Mouse (Mus musculus) heart, embryonic 10.5 days (tissue): ENCODE data around the gene A430078G23Rik. TPM values are rescaled to one million over a fixed set of nuclear protein-coding genes. Genes with fewer than 3 reads are reported as not detected.
"Not testable (repeated sequence)": the region's sequence is repeated elsewhere in the genome, so short reads cannot be mapped to it uniquely, and the experiment has no call there.

Experiments used
- DNase-seq: peaks from one replicate; pipeline ENCODE4 v3.0.0-alpha.2; 2017; ENCODE audit warnings: low spot score
- H3K27ac ChIP-seq: fragments of 300-500 bp; sonication (generic); 2 replicates; pipeline ENCODE4 v1.5.1; 2016; ENCODE audit warnings: mild to moderate bottlenecking
- H3K27me3 ChIP-seq: fragments of 300-500 bp; sonication (generic); 2 replicates; pipeline ENCODE4 v1.6.1; 2016; ENCODE audit warnings: mild to moderate bottlenecking; ENCODE audit not compliant: poor library complexity, insufficient read depth, severe bottlenecking
- H3K36me3 ChIP-seq: fragments of 300-500 bp; sonication (generic); 2 replicates; pipeline ENCODE4 v1.6.1; 2016; ENCODE audit warnings: mild to moderate bottlenecking, moderate library complexity
- H3K4me1 ChIP-seq: fragments of 300-500 bp; sonication (generic); 2 replicates; pipeline ENCODE4 v1.6.1; 2016; ENCODE audit warnings: mild to moderate bottlenecking
- H3K4me3 ChIP-seq: fragments of 300-500 bp; sonication (generic); 2 replicates; pipeline ENCODE4 v1.5.1; 2016; ENCODE audit warnings: mild to moderate bottlenecking, moderate library complexity
- H3K9me3 ChIP-seq: fragments of 300-500 bp; sonication (generic); 2 replicates; pipeline ENCODE4 v1.6.1; 2016; ENCODE audit warnings: mild to moderate bottlenecking, moderate library complexity
- WGBS: fragments of 180-500 bp; shearing (Covaris S2); methylation state at CpG from one replicate; pipeline ENCODE4 v1.1.7; 2016; 5-methylcytosine and 5-hydroxymethylcytosine counted together
- polyA plus RNA-seq: library from polyadenylated mRNA; unstranded; fragments of >200 nt; fragmentation: Nextera tagmentation; extraction: Ambion mirVana; gene quantifications from 2 replicates; pipeline ENCODE4 v1.2.1, GENCODE M21; 2016

Gene A430078G23Rik
- polyA plus RNA-seq, 1 experiment from 2014 or later, result 0.24 TPM

- 69% methylated on average over 2 of the region's 2 CpGs for WGBS
- no peaks in the 10 kb centered on the region for H3K27me3 ChIP-seq
- no peak overlapping the region for H3K4me3 ChIP-seq
- no peaks in the 10 kb centered on the region for H3K9me3 ChIP-seq
- no peaks in the 10 kb centered on the region for H3K4me1 ChIP-seq
- H3K36me3 ChIP-seq, result no peaks in the 10 kb centered on the region
- DNase-seq, result no peak
- H3K27ac ChIP-seq, result no peak overlapping the region
Observed at GRCm38 (mm10) chr8:3331692-3332091, 21.5 kb upstream of the A430078G23Rik start.

GRCm38 (mm10) chr8:3335881-3336280 is 17.3 kb upstream of the A430078G23Rik start:
- Histone ChIP-seq H3K4me3 (no peak overlapping the region), H3K27me3 (no peaks in the 10 kb centered on the region), H3K27ac (no peak overlapping the region), H3K36me3 (no peaks in the 10 kb centered on the region), H3K4me1 (no peaks in the 10 kb centered on the region), H3K9me3 (no peaks in the 10 kb centered on the region)
- no peak for DNase-seq
- 72% methylated on average over 1 of the region's 1 CpGs for WGBS

- Histone ChIP-seq H3K36me3 (no peaks in the 10 kb centered on the region), H3K4me3 (no peak overlapping the region), H3K4me1 (no peaks in the 10 kb centered on the region), H3K27me3 (no peaks in the 10 kb centered on the region), H3K9me3 (no peaks in the 10 kb centered on the region), H3K27ac (no peak overlapping the region)
- 66% methylated on average over 9 of the region's 9 CpGs for WGBS
- DNase-seq, result peak; percentile 75
Observed at GRCm38 (mm10) chr8:3336658-3337524, 16.3 kb upstream of the A430078G23Rik start.

- not testable (repeated sequence) for DNase-seq, H3K9me3 ChIP-seq, H3K27me3 ChIP-seq, H3K4me3 ChIP-seq, H3K27ac ChIP-seq, H3K36me3 ChIP-seq, H3K4me1 ChIP-seq
- WGBS, result 88% methylated on average over 3 of the region's 3 CpGs
Observed at GRCm38 (mm10) chr8:3337525-3337824, 15.7 kb upstream of the A430078G23Rik start.

GRCm38 (mm10) chr8:3337971-3338370 is 15.2 kb upstream of the A430078G23Rik start:
- no peaks in the 10 kb centered on the region for H3K4me1 ChIP-seq
- no peaks in the 10 kb centered on the region for H3K36me3 ChIP-seq
- H3K4me3 ChIP-seq, result no peak overlapping the region
- no peak overlapping the region for H3K27ac ChIP-seq
- no peak for DNase-seq
- no peaks in the 10 kb centered on the region for H3K9me3 ChIP-seq
- no peaks in the 10 kb centered on the region for H3K27me3 ChIP-seq
- WGBS, result 88% methylated on average over 11 of the region's 11 CpGs

GRCm38 (mm10) chr8:3340711-3341110 is 12.5 kb upstream of the A430078G23Rik start:
- H3K4me3 ChIP-seq, H3K4me1 ChIP-seq, H3K9me3 ChIP-seq, H3K27me3 ChIP-seq, DNase-seq, H3K27ac ChIP-seq, H3K36me3 ChIP-seq: not testable (repeated sequence)
- WGBS, result 87% methylated on average over 3 of the region's 3 CpGs

GRCm38 (mm10) chr8:3345337-3345736 is 7.9 kb upstream of the A430078G23Rik start:
- Histone ChIP-seq H3K4me1 (no peaks in the 10 kb centered on the region), H3K36me3 (no peaks in the 10 kb centered on the region), H3K4me3 (no peak overlapping the region), H3K27me3 (no peaks in the 10 kb centered on the region), H3K9me3 (no peaks in the 10 kb centered on the region), H3K27ac (no peak overlapping the region)
- WGBS, result 95% methylated on average over 6 of the region's 6 CpGs
- no peak for DNase-seq

- Histone ChIP-seq H3K36me3 (no peaks in the 10 kb centered on the region), H3K27me3 (no peaks in the 10 kb centered on the region), H3K4me3 (no peak overlapping the region), H3K4me1 (no peaks in the 10 kb centered on the region), H3K9me3 (no peaks in the 10 kb centered on the region), H3K27ac (no peak overlapping the region)
- DNase-seq, result no peak
- WGBS, result 88% methylated on average over 5 of the region's 5 CpGs
Observed at GRCm38 (mm10) chr8:3346691-3347413, 6.4 kb upstream of the A430078G23Rik start.

GRCm38 (mm10) chr8:3348142-3348823 is 4.9 kb upstream of the A430078G23Rik start:
- Histone ChIP-seq H3K9me3 (no peaks in the 10 kb centered on the region), H3K27me3 (no peaks in the 10 kb centered on the region), H3K4me3 (no peak overlapping the region), H3K27ac (no peak overlapping the region), H3K36me3 (no peaks in the 10 kb centered on the region), H3K4me1 (no peaks in the 10 kb centered on the region)
- no peak for DNase-seq
- WGBS, result 36% methylated on average over 13 of the region's 13 CpGs

GRCm38 (mm10) chr8:3350747-3351146 is 2.5 kb upstream of the A430078G23Rik start:
- Histone ChIP-seq H3K27ac (no peak overlapping the region), H3K36me3 (no peaks in the 10 kb centered on the region), H3K27me3 (no peaks in the 10 kb centered on the region), H3K4me1 (no peaks in the 10 kb centered on the region), H3K4me3 (no peak overlapping the region), H3K9me3 (no peaks in the 10 kb centered on the region)
- WGBS, result 69% methylated on average over 6 of the region's 6 CpGs
- no peak for DNase-seq

- Histone ChIP-seq H3K9me3 (no peaks in the 10 kb centered on the region), H3K27ac (no peak overlapping the region), H3K4me3 (no peak overlapping the region), H3K27me3 (no peaks in the 10 kb centered on the region), H3K36me3 (no peaks in the 10 kb centered on the region), H3K4me1 (no peaks in the 10 kb centered on the region)
- no peak for DNase-seq
- 73% methylated on average over 6 of the region's 6 CpGs for WGBS
Observed at GRCm38 (mm10) chr8:3352715-3353114, 500 bp upstream of the A430078G23Rik start.

GRCm38 (mm10) chr8:3353811-3354442 is 712 bp downstream of the A430078G23Rik start:
- Histone ChIP-seq H3K4me3 (no peak overlapping the region), H3K9me3 (no peaks in the 10 kb centered on the region), H3K27ac (no peak overlapping the region), H3K36me3 (no peaks in the 10 kb centered on the region), H3K4me1 (no peaks in the 10 kb centered on the region), H3K27me3 (no peaks in the 10 kb centered on the region)
- 70% methylated on average over 6 of the region's 6 CpGs for WGBS
- no peak for DNase-seq

GRCm38 (mm10) chr8:3354443-3354812 is 1.2 kb downstream of the A430078G23Rik start:
- Histone ChIP-seq H3K27ac (no peak overlapping the region), H3K9me3 (no peaks in the 10 kb centered on the region), H3K27me3 (no peaks in the 10 kb centered on the region), H3K4me3 (no peak overlapping the region), H3K36me3 (no peaks in the 10 kb centered on the region), H3K4me1 (no peaks in the 10 kb centered on the region)
- 68% methylated on average over 5 of the region's 5 CpGs for WGBS
- DNase-seq, result no peak
